Mouse (Mus musculus) retina, postnatal 1 day (tissue): ENCODE results near the gene Olfr304.
"Not testable (repeated sequence)": the region's sequence is repeated elsewhere in the genome, so short reads cannot be mapped to it uniquely, and the experiment has no call there.

Experiments
- DNase-seq: peaks from one replicate; pipeline ENCODE4 v3.0.0-alpha.2; 2012

The Olfr304 gene

DNA sequence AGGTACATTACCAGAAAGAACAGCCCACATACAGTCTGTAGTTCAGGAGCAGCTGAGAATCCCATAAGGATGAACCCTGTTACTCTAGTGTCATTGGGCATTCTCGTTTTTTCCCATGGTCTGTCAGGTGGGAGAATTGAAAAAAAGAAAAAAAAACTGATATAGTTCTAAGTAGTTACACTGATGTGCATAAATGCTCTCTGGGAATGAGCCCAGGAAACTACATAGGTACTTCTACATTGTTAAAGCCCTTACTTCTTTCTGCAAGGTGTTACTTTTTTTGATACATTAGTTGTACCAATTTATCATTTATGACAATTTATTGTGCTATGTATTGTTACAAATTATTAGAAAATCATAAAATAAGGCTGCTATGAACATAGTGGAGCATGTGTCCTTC lies at the start of gene Olfr304:
Olfr304 (minus strand) TSS at position 101 of the 400 bp plus-strand sequence.
- DNase-seq: no peak

DNA sequence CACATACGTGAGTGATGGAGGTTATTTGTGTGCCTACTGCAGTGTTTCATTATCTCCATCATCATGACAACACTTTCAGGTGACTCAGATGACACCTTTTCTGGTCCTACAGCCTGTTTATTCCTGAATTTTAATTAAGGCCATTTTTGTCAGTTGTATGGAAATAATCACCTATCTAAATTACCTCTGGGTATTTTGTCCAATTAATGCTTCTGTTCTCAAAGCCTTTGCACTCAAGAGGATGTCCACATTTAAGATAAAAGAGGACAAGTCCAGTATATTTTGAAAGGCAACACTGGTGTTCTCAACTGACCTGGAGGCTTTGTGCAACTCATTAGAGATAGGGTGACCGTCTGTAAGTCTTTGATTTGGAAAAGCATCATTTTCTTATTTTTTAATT lies 17.1 kb upstream of the Olfr304 start, which contains the start of gene Olfr301:
Olfr301 (plus strand) TSS at position 301 of the 400 bp plus-strand sequence.
- no peak for DNase-seq

DNA sequence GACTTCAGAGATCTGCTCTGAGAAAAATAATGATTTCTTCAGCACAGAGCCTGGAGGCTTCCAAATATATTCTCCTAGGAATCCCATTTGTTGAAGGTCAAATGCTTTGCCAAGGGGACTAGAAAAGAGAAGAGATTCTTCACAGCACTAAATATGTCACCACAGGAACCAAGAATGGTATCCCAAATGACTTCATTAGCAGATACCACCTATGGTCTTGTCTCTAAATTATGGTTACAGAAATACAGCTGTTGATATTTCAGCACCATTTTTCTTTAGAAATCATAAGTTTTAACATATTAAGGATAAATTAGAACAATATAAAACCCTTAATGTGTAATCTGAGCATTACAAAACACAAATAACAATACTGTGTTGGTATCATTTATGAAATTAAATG lies 11.2 kb upstream of the Olfr304 start, which contains the start of gene Olfr303:
Olfr303 (minus strand) TSS at position 101 of the 400 bp plus-strand sequence.
- no peak for DNase-seq

DNA sequence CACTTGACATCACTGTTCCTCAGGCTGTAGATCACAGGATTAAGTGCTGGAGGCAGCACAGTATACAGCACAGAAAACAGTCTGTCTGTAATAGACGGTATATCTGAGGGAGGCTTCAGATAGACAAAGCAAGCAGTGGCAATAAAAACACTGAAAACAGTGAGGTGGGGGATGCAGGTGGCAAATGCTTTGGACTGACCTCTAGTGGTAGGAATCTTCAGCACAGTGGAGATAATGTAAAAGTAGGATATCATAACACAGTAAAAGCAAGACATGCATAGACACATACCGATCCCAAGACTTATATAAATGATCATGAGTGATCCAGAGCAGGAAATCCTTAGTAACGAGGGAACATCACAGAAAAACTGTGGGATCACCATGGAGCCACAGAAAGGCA lies 689 bp downstream of the Olfr304 start:
- no peak for DNase-seq

DNA sequence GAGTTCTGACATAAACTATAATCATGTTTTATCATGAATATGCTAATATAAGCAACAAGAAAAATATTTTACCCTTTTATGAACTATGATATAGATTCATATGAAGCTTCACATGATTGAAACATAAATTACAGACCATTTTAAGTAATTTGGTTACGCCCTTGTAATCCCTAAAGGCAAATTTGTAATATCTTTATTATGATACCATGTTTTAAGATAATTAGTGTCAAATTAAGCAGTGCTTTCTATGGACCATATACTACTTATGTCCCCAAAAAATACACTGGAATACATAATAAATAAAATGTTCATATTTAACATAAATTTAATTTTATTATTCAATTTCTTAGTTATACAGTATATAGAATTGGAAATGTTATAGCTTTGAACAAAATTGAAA lies 19.6 kb downstream of the Olfr304 start, which contains the start of gene Olfr305:
Olfr305 (minus strand) TSS at position 101 of the 400 bp plus-strand sequence.
- no peak for DNase-seq

DNA sequence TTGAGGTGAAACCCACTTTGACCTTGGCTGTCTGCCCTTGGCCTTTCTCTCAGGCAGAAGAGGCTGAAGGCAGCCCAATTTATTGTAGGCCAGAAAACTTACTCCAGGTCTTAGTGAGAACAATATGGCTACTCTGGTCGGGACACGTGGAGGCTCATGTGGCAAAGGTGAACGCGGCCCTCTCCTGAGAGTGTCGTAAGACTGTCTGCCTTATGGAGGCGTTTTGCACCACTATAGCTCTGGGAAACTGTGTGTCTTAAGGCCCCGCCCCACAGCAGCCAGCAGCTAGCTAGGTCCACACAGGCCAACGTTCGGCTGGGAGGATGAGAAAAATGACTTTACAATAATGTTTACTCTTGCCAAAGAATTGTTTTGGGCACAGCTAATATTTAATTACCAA lies 40.2 kb downstream of the Olfr304 start:
- DNase-seq: not testable (repeated sequence)

DNA sequence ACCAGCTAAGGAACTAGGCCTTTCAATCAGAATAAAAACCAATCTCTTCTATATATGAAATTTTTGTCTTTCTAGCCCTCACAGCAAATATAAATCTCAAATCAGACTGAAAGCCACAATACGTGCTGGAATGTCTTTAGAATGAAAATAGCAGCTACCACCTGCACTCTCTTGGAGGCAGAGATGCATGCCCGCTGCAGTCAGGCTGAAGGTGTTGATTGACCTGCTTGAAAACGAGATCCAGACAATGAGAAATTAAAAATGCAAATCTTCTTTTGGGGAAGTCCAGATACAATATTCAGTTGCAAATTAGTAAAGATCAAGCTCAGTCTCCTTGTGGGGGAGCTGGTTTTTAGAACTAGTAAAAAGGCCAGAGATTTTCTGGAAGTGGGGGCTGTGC lies 42.2 kb downstream of the Olfr304 start:
- DNase-seq: no peak

DNA sequence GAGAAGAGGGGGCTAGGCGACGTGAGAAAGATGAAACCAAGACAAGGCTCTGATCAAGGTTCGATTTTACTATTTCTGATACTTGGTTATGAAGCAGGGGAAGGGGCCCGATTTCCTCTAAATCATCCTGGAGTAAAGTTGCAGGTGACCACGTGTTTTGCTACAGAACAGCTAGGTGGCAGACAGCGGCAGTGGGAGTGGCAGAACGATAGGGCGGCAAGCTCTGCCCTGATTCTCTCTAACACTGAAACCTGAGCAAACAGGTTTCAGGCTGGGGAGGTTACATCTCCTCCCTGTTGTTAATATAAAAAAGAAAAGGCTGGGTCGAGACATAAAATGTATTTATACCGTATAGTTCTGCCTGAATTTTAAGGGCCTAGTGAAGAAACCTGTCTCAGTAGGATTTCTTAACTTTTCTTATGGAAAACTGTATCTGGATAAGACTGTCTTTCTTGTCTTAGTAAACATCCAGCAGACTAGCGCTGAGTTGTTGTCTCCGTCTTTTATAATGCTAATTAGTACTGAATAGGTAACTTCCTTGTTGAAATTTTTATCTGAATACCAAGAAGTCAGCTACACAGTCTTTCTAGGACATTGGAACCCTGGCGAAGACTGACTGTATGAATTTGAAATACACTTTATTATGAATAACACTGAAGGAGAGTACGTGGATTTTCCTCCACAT lies 43.4 kb downstream of the Olfr304 start:
- DNase-seq: no peak

DNA sequence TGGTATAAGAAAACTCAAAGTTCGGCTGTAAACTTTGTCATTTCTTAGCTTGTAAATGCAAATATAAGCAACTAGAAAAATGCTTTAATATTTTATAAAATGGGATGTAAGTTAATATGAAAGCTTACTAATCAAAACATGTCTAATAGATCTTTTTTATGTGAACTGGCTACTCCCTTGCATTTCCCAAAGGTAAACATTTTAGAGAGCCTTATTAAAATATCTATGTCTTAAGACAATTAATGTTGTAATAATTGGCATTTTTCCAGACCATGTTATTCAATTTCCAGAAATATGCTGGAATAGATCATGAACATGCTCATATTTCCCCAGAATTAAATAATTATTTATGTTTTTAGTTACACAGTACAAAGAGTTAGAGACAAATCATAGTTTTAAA lies 49.0 kb downstream of the Olfr304 start, which contains the start of gene Olfr307:
Olfr307 (minus strand) TSS at position 101 of the 400 bp plus-strand sequence.
- DNase-seq: no peak
